8 mouse cellular contexts compared by ENCODE assay signal in genomic region chr9:102353636-102354491, GRCm38 (mm10). TPM values are rescaled to one million over a fixed set of nuclear protein-coding genes. Genes with fewer than 3 reads are reported as not detected.
DNase-seq lines count a peak whose midpoint lies in the region; ATAC-seq and TF ChIP-seq lines count a peak whose summit lies in the region.

No protein-coding gene starts in this region.

- peaks cover 17% of the 10 kb centered on the region for H3K4me1 ChIP-seq in embryonic facial prominence, embryonic 12.5 days
- peaks cover 0 to 18% of the 10 kb centered on the region in 2 experiments; a peak in 2 of 4 replicates for H3K4me1 ChIP-seq in heart, embryonic 14.5 days (ENCODE audit: control insufficient read depth in 2 of 2, insufficient read depth in 2 of 2, low read length in 2 of 2)
- H3K4me1 ChIP-seq in kidney, postnatal 0 days (replicated peaks; ENCODE audit: insufficient read depth, low read length), result 0 out of 2 replicates have a peak, but pooled peaks cover 5% of the 10 kb centered on the region
- H3K4me1 ChIP-seq in stomach, embryonic 16.5 days (ENCODE audit: control insufficient read depth, insufficient read depth, low read length), result peaks cover 5% of the 10 kb centered on the region; the same call in 1 of the 2 replicates

- no peaks in the 10 kb centered on the region for H3K36me3 ChIP-seq in embryonic facial prominence, embryonic 12.5 days
- H3K36me3 ChIP-seq in heart, embryonic 14.5 days (ENCODE audit: control insufficient read depth, insufficient read depth, low read length), result no peaks in the 10 kb centered on the region
- no peaks in the 10 kb centered on the region for H3K36me3 ChIP-seq in kidney, postnatal 0 days (ENCODE audit: insufficient read depth, low read length)
- H3K36me3 ChIP-seq in stomach, embryonic 16.5 days (ENCODE audit: control insufficient read depth, insufficient read depth, low read length), result no peaks in the 10 kb centered on the region

- H3K9ac ChIP-seq in embryonic facial prominence, embryonic 12.5 days, result peak overlapping the region; percentile 77
- H3K9ac ChIP-seq in heart, embryonic 14.5 days (ENCODE audit: low read length), result peak overlapping the region; percentile 63
- H3K9ac ChIP-seq in kidney, postnatal 0 days (ENCODE audit: low read depth, low read length), result peak overlapping the region; percentile 43; the same call in 1 of the 2 replicates
- peak overlapping the region; percentile 71 for H3K9ac ChIP-seq in stomach, embryonic 16.5 days (ENCODE audit: low read length)

- H3K4me2 ChIP-seq in embryonic facial prominence, embryonic 12.5 days (replicated peaks), result peak overlapping the region; percentile 100
- H3K4me2 ChIP-seq in heart, embryonic 14.5 days (ENCODE audit: low read length), result peak overlapping the region; percentile 95
- H3K4me2 ChIP-seq in kidney, postnatal 0 days (ENCODE audit: low read length), result peak overlapping the region; percentile 96
- H3K4me2 ChIP-seq in stomach, embryonic 16.5 days (ENCODE audit: low read depth, low read length), result peak overlapping the region; percentile 93

- peak; percentile 37 for ATAC-seq in embryonic facial prominence, embryonic 12.5 days (ENCODE audit: insufficient number of reproducible peaks, insufficient read depth, low FRiP score, low TSS enrichment)
- 0 out of 2 replicates have a peak, but pooled peaks have one; percentile 15 for ATAC-seq in heart, embryonic 14.5 days (ENCODE audit: insufficient number of reproducible peaks, insufficient read depth, low FRiP score, low read depth)
- peak; percentile 34; the same call in 1 of the 2 replicates for ATAC-seq in kidney, postnatal 0 days (replicated peaks; ENCODE audit: low FRiP score, low read depth)
- peak; percentile 50 for ATAC-seq in stomach, embryonic 16.5 days (ENCODE audit: insufficient read depth, low FRiP score)

- no peak for TF ChIP-seq CTCF in kidney, postnatal 0 days (IDR thresholded peaks at IDR 0.05; ENCODE audit: low read depth)

- no peak overlapping the region for H3K27ac ChIP-seq in embryonic facial prominence, embryonic 12.5 days
- H3K27ac ChIP-seq in heart, embryonic 14.5 days (replicated peaks in 1 of 2; ENCODE audit: control insufficient read depth in 1 of 2, insufficient read depth in 1 of 2, low read depth in 2 of 2, low read length in 2 of 2), result no peak overlapping the region
- H3K27ac ChIP-seq in kidney, postnatal 0 days, result no peak overlapping the region
- no peak overlapping the region for H3K27ac ChIP-seq in stomach, embryonic 16.5 days (ENCODE audit: low read length)

- DNase-seq in right cerebral cortex, adult 18-20 months, result peak; percentile 55
- no peak for DNase-seq in right cerebral cortex, postnatal 14 days
- DNase-seq in kidney, postnatal 0 days (ENCODE audit: low spot score), result peak; percentile 34
- DNase-seq in lung, postnatal 14 days, result peak; percentile 17
- DNase-seq in spleen, postnatal 10 days (ENCODE audit: low spot score in 2 of 2), result no peak

- peak overlapping the region; percentile 65 for H3K4me3 ChIP-seq in embryonic facial prominence, embryonic 12.5 days
- peak overlapping the region; percentile 54 to 58 for H3K4me3 ChIP-seq in heart, embryonic 14.5 days (ENCODE audit: control insufficient read depth in 1 of 2, insufficient read depth in 1 of 2, low read depth in 1 of 2, low read length in 2 of 2)
- peak overlapping the region; percentile 56 for H3K4me3 ChIP-seq in kidney, postnatal 0 days (replicated peaks; ENCODE audit: low read depth, low read length)
- H3K4me3 ChIP-seq in stomach, embryonic 16.5 days (replicated peaks; ENCODE audit: low read length), result peak overlapping the region; percentile 62

- no peaks in the 10 kb centered on the region for H3K9me3 ChIP-seq in embryonic facial prominence, embryonic 12.5 days
- no peaks in the 10 kb centered on the region for H3K9me3 ChIP-seq in heart, embryonic 14.5 days (ENCODE audit: control insufficient read depth, low read length)
- no peaks in the 10 kb centered on the region for H3K9me3 ChIP-seq in kidney, postnatal 0 days (replicated peaks; ENCODE audit: low read length)
- no peaks in the 10 kb centered on the region for H3K9me3 ChIP-seq in stomach, embryonic 16.5 days (replicated peaks; ENCODE audit: control insufficient read depth, low read length)

- under 1% methylated on average over 68 of the region's 70 CpGs for WGBS in embryonic facial prominence, embryonic 12.5 days
- WGBS in heart, embryonic 14.5 days, result under 1% methylated on average over 69 of the region's 70 CpGs
- WGBS in kidney, postnatal 0 days, result under 1% methylated on average over 70 of the region's 70 CpGs
- under 1% methylated on average over 70 of the region's 70 CpGs for WGBS in stomach, embryonic 16.5 days

- peaks cover 76% of the 10 kb centered on the region for H3K27me3 ChIP-seq in embryonic facial prominence, embryonic 12.5 days
- peaks cover 97% of the 10 kb centered on the region for H3K27me3 ChIP-seq in heart, embryonic 14.5 days (ENCODE audit: control insufficient read depth, insufficient read depth, low read length)
- peaks cover 44% of the 10 kb centered on the region for H3K27me3 ChIP-seq in kidney, postnatal 0 days (ENCODE audit: insufficient read depth, low read length)
- peaks cover 66% of the 10 kb centered on the region for H3K27me3 ChIP-seq in stomach, embryonic 16.5 days (ENCODE audit: control insufficient read depth, insufficient read depth, low read length)

RNA-seq across cellular contexts. Expression of gene Ephb1, which starts 0.6 kb away (rescaled TPM):
- polyA plus RNA-seq in embryonic facial prominence, embryonic 12.5 days (2016; fragmentation: Nextera tagmentation; extraction: Ambion mirVana), result 6.0 and 6.5 TPM in 2 replicates
- 1.7 TPM in 2 replicates for polyA plus RNA-seq in heart, embryonic 14.5 days (2014; fragmentation: Nextera tagmentation; extraction: Ambion mirVana)
- 4.2 and 4.3 TPM in 2 replicates for polyA plus RNA-seq in kidney, postnatal 0 days (2015; fragmentation: Nextera tagmentation; extraction: Ambion mirVana)
- 3.6 TPM in 2 replicates for polyA plus RNA-seq in stomach, embryonic 16.5 days (2015; fragmentation: Nextera tagmentation; extraction: Ambion mirVana)

Comparison
In these comparisons a context has a peak if more than half of its experiments do, and no peak if none do; other contexts are left out.
1. DNase-seq: peak in right cerebral cortex, adult 18-20 months (single experiment), kidney, postnatal 0 days (single experiment) and lung, postnatal 14 days (single experiment); none in right cerebral cortex, postnatal 14 days (single experiment) and spleen, postnatal 10 days (0 of 2).
2. Peak in every context shown above with its lines, with median percentiles within 50 percentile points of each other: ATAC-seq, H3K4me2 ChIP-seq, H3K4me3 ChIP-seq and H3K9ac ChIP-seq.